Mouse (Mus musculus) colon, adult 2 months (tissue): Measurements from ENCODE around the gene Zswim2. TPM values are rescaled to one million over a fixed set of nuclear protein-coding genes. Genes with fewer than 3 reads are reported as not detected.

Experiments used
- polyA plus RNA-seq: library from polyadenylated mRNA; depleted of rRNA; stranded (reverse); fragments of >200 nt; gene quantifications from 2 replicates; pipeline ENCODE4 v1.2.3, GENCODE M21; 2012; rRNA removed

Gene Zswim2
- not detected in 2 replicates for polyA plus RNA-seq

GRCm38 (mm10) chr2:83940931-83941361, at the start of gene Zswim2:
Zswim2 (minus strand) TSS chr2:83941228.

GRCm38 (mm10) chr2:83990253-83990652, 49.2 kb upstream of the Zswim2 start, which contains the start of gene Gm13691:
Gm13691 (plus strand) TSS chr2:83990553.

GRCm38 (mm10) chr2:83984443-83984842, 43.4 kb upstream of the Zswim2 start, which contains the start of gene Gm13697:
Gm13697 (plus strand) TSS chr2:83984743.

GRCm38 (mm10) chr2:83978633-83979032, 37.6 kb upstream of the Zswim2 start, which contains the start of gene Gm13694:
Gm13694 (plus strand) TSS chr2:83978933.

GRCm38 (mm10) chr2:83972823-83973222, 31.8 kb upstream of the Zswim2 start, which contains the start of gene Gm13696:
Gm13696 (plus strand) TSS chr2:83973123.

GRCm38 (mm10) chr2:83967013-83967412, 26.0 kb upstream of the Zswim2 start, which contains the start of gene Gm13695:
Gm13695 (plus strand) TSS chr2:83967313.

GRCm38 (mm10) chr2:83961203-83961602, 20.2 kb upstream of the Zswim2 start, which contains the start of gene Gm13693:
Gm13693 (plus strand) TSS chr2:83961503.

GRCm38 (mm10) chr2:83955393-83955792, 14.4 kb upstream of the Zswim2 start, which contains the start of gene Gm13698:
Gm13698 (plus strand) TSS chr2:83955693.

Other genes starting within 250 kb of the Zswim2 start
- gene Itgav, start 216.8 kb downstream of the Zswim2 start, polyA plus RNA-seq, result 60.3 and 84.8 TPM in 2 replicates
- gene Fam171b, start 128.6 kb downstream of the Zswim2 start, polyA plus RNA-seq, result 0.59 and 0.90 TPM in 2 replicates
- not detected in 2 replicates for gene Gm13698, start 14.5 kb upstream of the Zswim2 start, polyA plus RNA-seq
- gene Gm13693, start 20.3 kb upstream of the Zswim2 start, polyA plus RNA-seq, result not detected in 2 replicates
- gene Gm13695, start 26.1 kb upstream of the Zswim2 start, polyA plus RNA-seq, result not detected in 2 replicates
- not detected in 2 replicates for gene Gm13696, start 31.9 kb upstream of the Zswim2 start, polyA plus RNA-seq
- not detected in 2 replicates for gene Gm13694, start 37.7 kb upstream of the Zswim2 start, polyA plus RNA-seq
- gene Gm13697, start 43.5 kb upstream of the Zswim2 start, polyA plus RNA-seq, result not detected in 2 replicates
- gene Gm13691, start 49.3 kb upstream of the Zswim2 start, polyA plus RNA-seq, result not detected in 2 replicates